23 mouse cellular contexts compared by ENCODE assay signal in genomic region chr3:22990136-22990820, GRCm38 (mm10).
DNase-seq lines count a peak whose midpoint lies in the region; ATAC-seq and TF ChIP-seq lines count a peak whose summit lies in the region.
"Had no signal": no experiment of that assay in that cellular context is flagged by ENCODE, and none has a peak within 500 bp of the region (broad histone marks: within the 10 kb centered on the region; RNA-seq: fewer than 3 reads in every experiment).

No protein-coding gene starts in this region.

- ATAC-seq in forebrain, embryonic 15.5 days (replicated peaks): no peak
- ATAC-seq: activated CD4-positive, CD25-positive, alpha-beta regulatory T cell, adult 4 months; CD4-positive, CD25-positive, alpha-beta regulatory T cell, adult 4 months; forebrain, embryonic 13.5 days; forebrain, embryonic 16.5 days had no signal

- TF ChIP-seq EP300 in ES-Bruce4 (IDR thresholded peaks at IDR 0.05; ENCODE audit: insufficient read depth, low read depth, low read length): 0 out of 2 replicates have a peak, but pooled peaks have one; percentile 10

- H3K27me3 ChIP-seq in ES-Bruce4 (ENCODE audit: control insufficient read depth, insufficient read depth, low read length, poor library complexity, severe bottlenecking): no peaks in the 10 kb centered on the region
- no peaks in the 10 kb centered on the region for H3K27me3 ChIP-seq in forebrain, embryonic 15.5 days
- H3K27me3 ChIP-seq: CH12.LX; embryonic facial prominence, embryonic 12.5 days; forebrain, embryonic 13.5 days had no signal

- no peaks in the 10 kb centered on the region for H3K9me3 ChIP-seq in ES-Bruce4 (replicated peaks; ENCODE audit: control insufficient read depth, insufficient read depth, low read length, poor library complexity, severe bottlenecking)
- H3K9me3 ChIP-seq in ES-E14 (ENCODE audit: control insufficient read depth, insufficient read depth, low read depth, low read length): no peaks in the 10 kb centered on the region
- no peaks in the 10 kb centered on the region for H3K9me3 ChIP-seq in forebrain, embryonic 15.5 days
- H3K9me3 ChIP-seq: embryonic facial prominence, embryonic 10.5 days; embryonic facial prominence, embryonic 12.5 days; forebrain, embryonic 13.5 days had no signal

- no peak overlapping the region for H3K4me2 ChIP-seq in forebrain, embryonic 15.5 days (replicated peaks)
- H3K4me2 ChIP-seq: embryonic facial prominence, embryonic 12.5 days; forebrain, embryonic 13.5 days had no signal

- in situ Hi-C loops in ES-E14 (cut with MboI; ENCODE audit: low sequenced_read_pairs in 2 of 2, unreplicated experiment in 2 of 2): no loop called here

- 86% methylated on average over 3 of the region's 3 CpGs for WGBS in forebrain, embryonic 15.5 days

- no peak overlapping the region for H3K9ac ChIP-seq in ES-Bruce4 (ENCODE audit: low read depth, poor library complexity, severe bottlenecking)
- no peak overlapping the region for H3K9ac ChIP-seq in ES-E14 (ENCODE audit: insufficient read depth, low read depth, low read length, poor library complexity, severe bottlenecking)
- H3K9ac ChIP-seq in forebrain, embryonic 15.5 days (replicated peaks): no peak overlapping the region
- H3K9ac ChIP-seq: embryonic facial prominence, embryonic 12.5 days; forebrain, embryonic 13.5 days had no signal

- no peak for TF ChIP-seq POLR2A in ES-Bruce4 (IDR thresholded peaks at IDR 0.05; ENCODE audit: insufficient read depth, low read length)

- H3K36me3 ChIP-seq in ES-Bruce4 (ENCODE audit: control insufficient read depth, insufficient read depth, low read length, poor library complexity, severe bottlenecking): no peaks in the 10 kb centered on the region
- H3K36me3 ChIP-seq in ES-E14 (ENCODE audit: control insufficient read depth, insufficient read depth, low read length, poor library complexity, severe bottlenecking): no peaks in the 10 kb centered on the region
- no peaks in the 10 kb centered on the region for H3K36me3 ChIP-seq in forebrain, embryonic 15.5 days
- H3K36me3 ChIP-seq: embryonic facial prominence, embryonic 10.5 days; embryonic facial prominence, embryonic 12.5 days had no signal

- peak; percentile 40 for DNase-seq in ES-E14 (ENCODE audit: low read depth, low spot score)
- peak; percentile 33 for DNase-seq in WW6 (ENCODE audit: low read depth, low spot score)
- DNase-seq in retina, postnatal 1 day: no peak
- no peak for DNase-seq in embryo, embryonic 10 days (ENCODE audit: low spot score)
- DNase-seq: adrenal gland, adult 8-10 months; adrenal gland, postnatal 14 days; adrenal gland, postnatal 36 days; B cell, adult 2 months; cerebellum, adult 11-12 months; cerebellum, adult 2 months; cerebellum, adult 9-10 months; cerebellum, postnatal 10 days; cerebellum, postnatal 25 days; embryo, embryonic 11 days had no signal

- no peak overlapping the region for H3K4me3 ChIP-seq in ES-Bruce4 (ENCODE audit: low read depth, low read length)
- no peak overlapping the region for H3K4me3 ChIP-seq in ES-E14 (ENCODE audit: insufficient read depth in 1 of 2, low read depth in 1 of 2, low read length in 2 of 2, poor library complexity in 1 of 2, severe bottlenecking in 1 of 2)
- no peak overlapping the region for H3K4me3 ChIP-seq in forebrain, embryonic 15.5 days
- H3K4me3 ChIP-seq: embryonic facial prominence, embryonic 10.5 days; embryonic facial prominence, embryonic 12.5 days; forebrain, embryonic 13.5 days had no signal

- 0 out of 2 replicates have a peak overlapping the region, but pooled peaks have one; percentile 51 for H3K27ac ChIP-seq in ES-Bruce4 (ENCODE audit: insufficient read depth, low read length)
- H3K27ac ChIP-seq in ES-E14 (ENCODE audit: insufficient read depth, low read depth, low read length, poor library complexity, severe bottlenecking): no peak overlapping the region; the same call in 1 of the 2 replicates
- H3K27ac ChIP-seq in forebrain, embryonic 15.5 days (replicated peaks): no peak overlapping the region
- H3K27ac ChIP-seq: embryonic facial prominence, embryonic 10.5 days; embryonic facial prominence, embryonic 12.5 days; forebrain, embryonic 13.5 days had no signal

- no peak for TF ChIP-seq CTCF in ES-Bruce4 (IDR thresholded peaks at IDR 0.05; ENCODE audit: low read depth, low read length)

- H3K4me1 ChIP-seq in ES-Bruce4 (ENCODE audit: control insufficient read depth, insufficient read depth, low read length) (no peaks in the 10 kb centered on the region), ES-E14 (ENCODE audit: control insufficient read depth in 2 of 2, insufficient read depth in 2 of 2, low read length in 2 of 2, poor library complexity in 1 of 2) (peaks cover 1 to 6% of the 10 kb centered on the region in 2 experiments; a peak in 1 of 4 replicates)
- H3K4me1 ChIP-seq in forebrain, embryonic 15.5 days: no peaks in the 10 kb centered on the region
- H3K4me1 ChIP-seq: embryonic facial prominence, embryonic 10.5 days; embryonic facial prominence, embryonic 12.5 days; forebrain, embryonic 13.5 days had no signal

TF ChIP-seq in ES-E14, 5 proteins besides CTCF, POLR2A, EP300 and RAD21:
- TF ChIP-seq ZNF384 (IDR thresholded peaks at IDR 0.05; ENCODE audit: low read depth, low read length) (no peak), ZC3H11A (IDR thresholded peaks at IDR 0.05; ENCODE audit: borderline replicate concordance, low read depth, low read length) (no peak), MAFK (IDR thresholded peaks at IDR 0.05; ENCODE audit: insufficient read depth, low read depth, low read length) (peak; percentile 49; the same call in 1 of the 2 replicates)

Comparison
In these comparisons a context has a peak if more than half of its experiments do, and no peak if none do; other contexts are left out.
1. DNase-seq: peak in ES-E14 (single experiment) and WW6 (single experiment); none in retina, postnatal 1 day (single experiment) and embryo, embryonic 10 days (single experiment).